Mouse (Mus musculus) gastrocnemius, postnatal 36 days (tissue): ENCODE data around the gene Lnx1. TPM values are rescaled to one million over a fixed set of nuclear protein-coding genes. Genes with fewer than 3 reads are reported as not detected.
A peak's percentile ranks its signal among the peaks of the same experiment; 100 is the strongest.

Experiments used
- DNase-seq, 2 experiments: peaks; one replicate each; pipeline ENCODE4 v3.0.0; 2022
- intact Hi-C: fragments of 180-260 bp; cut with DNase I; formaldehyde crosslinking; loops from one replicate; pipeline ENCODE4 v1.15.1; 2025
- total RNA-seq, 2 experiments: library from RNA; stranded (reverse); gene quantifications; 2 replicates each; pipeline ENCODE4 v1.2.3; 2021

Lnx1 gene
- total RNA-seq, 2 experiments from 2014 or later: 2.7 TPM

DNA sequence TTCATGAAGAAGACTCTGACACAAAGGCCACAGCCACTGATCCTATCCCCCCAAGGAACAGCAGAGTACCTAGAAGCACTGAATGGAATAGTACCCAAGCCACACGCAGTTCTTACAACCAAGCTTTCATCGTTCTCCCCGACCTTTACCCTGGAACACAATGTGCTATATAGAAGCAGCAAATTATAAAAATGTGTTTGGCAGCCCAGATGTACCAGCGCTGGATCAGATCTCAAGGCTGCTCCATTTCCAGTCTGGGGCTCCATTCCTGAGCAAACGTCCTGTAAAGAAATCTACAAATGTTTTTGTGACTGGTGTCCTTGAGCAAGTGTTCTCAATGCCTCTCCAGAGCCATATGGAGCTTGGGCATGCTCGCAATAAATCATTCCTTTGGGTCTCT lies 44.8 kb downstream of the Lnx1 start:
- DNase-seq: no peak
- intact Hi-C loops: no loop called here

DNA sequence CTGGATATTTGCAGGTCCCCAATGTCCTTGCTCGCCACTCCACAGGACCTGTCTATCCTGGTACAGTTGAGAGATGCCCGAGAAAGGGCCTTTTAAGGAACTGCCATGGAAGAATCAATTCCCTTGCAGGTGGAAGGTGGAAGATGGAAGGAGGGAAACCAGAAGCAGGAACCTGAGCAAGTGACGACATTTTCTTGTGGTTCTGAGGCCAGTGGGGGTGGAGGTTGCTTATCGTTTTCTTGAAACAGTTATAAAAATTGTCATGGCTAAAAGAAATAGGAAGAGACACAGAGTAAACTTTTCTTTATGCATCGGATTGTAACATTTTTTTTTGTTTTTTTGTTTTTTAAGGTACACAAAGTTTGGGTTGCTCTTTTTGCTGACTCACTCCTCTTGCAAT lies 46.3 kb downstream of the Lnx1 start:
- intact Hi-C loops: no loop called here
- no peak for DNase-seq

DNA sequence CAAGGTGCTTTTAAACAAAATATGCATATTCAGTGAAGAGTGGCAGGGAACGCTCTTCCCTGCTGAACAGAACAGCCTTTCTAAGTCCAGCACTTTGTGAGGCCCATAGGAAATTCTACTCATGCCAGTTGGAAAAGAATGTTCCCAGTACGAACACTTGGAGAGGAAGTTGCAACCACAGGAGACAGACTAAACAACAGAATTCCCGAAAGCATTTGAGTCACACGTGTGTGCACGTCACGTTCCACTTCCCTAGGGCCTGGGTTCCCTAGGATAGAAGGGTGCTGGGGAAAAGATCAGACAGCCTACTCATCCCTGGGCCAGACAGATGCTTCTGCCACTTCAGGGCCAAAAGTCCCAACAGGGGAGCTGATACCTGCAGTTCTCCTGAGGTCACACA lies 48.2 kb downstream of the Lnx1 start:
- intact Hi-C loops: no loop called here
- no peak for DNase-seq

DNA sequence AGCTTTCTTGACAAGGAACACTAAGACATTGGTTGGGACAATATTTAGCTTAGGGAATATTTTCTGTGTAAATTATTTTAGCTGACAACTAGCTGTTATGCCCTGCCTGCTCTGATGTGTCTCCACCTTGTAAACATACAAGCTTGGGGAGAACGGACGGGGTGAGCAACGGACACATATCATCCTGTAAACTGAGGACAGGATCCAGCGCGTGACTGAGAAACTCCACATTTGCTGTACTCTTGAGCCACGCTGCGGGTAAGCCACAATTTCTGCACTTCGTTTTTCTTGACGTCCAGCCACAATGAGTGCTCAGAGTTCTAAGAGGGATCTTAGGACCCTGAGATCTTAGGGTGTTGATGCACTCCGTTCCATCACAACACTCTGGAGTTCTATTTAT lies 48.9 kb downstream of the Lnx1 start:
- intact Hi-C loops: no loop called here
- DNase-seq: no peak

DNA sequence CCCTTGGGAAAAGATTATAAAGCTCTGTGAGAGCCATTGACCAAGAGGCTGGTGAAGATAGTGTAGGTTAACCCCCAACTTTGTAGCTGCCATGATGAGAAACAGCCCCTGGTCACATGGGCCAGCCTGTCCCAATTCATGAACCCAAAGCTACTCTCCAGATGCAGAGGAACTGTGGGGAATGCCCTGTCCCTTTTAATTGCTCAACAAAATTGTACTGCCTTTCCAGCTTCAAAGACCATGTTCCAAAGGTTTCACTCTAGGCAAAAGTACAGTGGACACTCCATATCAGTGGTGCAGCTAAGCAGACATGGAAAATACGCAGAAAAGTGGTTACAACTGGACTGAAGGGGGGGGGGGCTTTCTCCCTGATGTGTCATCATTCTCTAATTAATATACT lies 53.6 kb downstream of the Lnx1 start:
- no peak for DNase-seq
- intact Hi-C loops: no loop called here

GRCm38 (mm10) chr5:74648216-74648615 lies 54.5 kb downstream of the Lnx1 start:
- intact Hi-C loops: no loop called here
- no peak for DNase-seq

GRCm38 (mm10) chr5:74647584-74647984 lies 55.1 kb downstream of the Lnx1 start:
- intact Hi-C loops: no loop called here
- no peak for DNase-seq

GRCm38 (mm10) chr5:74642291-74642690 lies 60.4 kb downstream of the Lnx1 start:
- DNase-seq: no peak
- intact Hi-C loops: loop anchor here (5.0 kb wide), 2 partner anchors 305 to 500 kb away; no protein-coding TSS in a partner anchor

DNA sequence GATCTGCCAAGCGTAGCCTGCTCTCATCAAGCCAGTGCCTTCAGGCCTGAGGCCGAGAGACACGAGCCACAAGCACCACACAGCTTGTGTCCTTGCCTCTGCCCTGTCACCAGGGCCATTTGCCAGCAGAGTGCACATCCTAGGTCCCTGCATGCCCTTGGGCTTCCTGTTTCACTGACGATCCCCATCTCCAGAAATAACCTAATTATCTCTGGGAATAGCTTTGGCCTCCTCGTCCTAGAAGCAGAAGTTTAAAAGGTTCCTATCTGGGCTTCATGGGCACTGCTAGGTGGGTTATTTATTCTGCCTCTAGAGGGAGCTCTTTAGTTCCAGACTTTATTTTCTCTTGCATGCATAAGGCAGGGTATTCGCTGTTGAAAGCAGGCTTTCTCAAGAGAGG lies 61.7 kb downstream of the Lnx1 start:
- no peak for DNase-seq
- intact Hi-C loops: loop anchor here (5.0 kb wide), 2 partner anchors 306 to 501 kb away; no protein-coding TSS in a partner anchor

DNA sequence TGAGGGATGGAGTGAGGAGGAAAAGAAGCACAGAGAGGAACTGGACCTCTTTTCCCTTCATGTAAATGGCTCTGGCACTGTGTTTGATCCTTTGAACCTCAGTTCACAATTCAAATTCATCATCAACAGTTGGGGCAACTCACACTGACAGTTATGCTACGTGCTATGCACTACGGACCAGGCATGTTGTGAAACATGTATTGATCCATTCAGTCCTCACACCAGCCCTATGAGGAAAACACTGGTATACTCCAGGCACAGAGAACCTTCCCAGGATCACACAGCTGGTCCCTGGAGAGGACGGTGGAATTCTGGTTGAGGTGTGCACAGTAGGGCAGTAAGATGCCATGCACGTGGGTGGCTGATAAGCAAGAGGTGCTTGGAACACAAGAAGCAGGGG lies 62.2 kb downstream of the Lnx1 start:
- intact Hi-C loops: loop anchor here (5.0 kb wide), 2 partner anchors 307 to 502 kb away; no protein-coding TSS in a partner anchor
- no peak for DNase-seq

- intact Hi-C loops: no loop called here
- DNase-seq: no peak
Measured at GRCm38 (mm10) chr5:74639516-74639915, 63.2 kb downstream of the Lnx1 start.

GRCm38 (mm10) chr5:74634391-74634790 lies 68.3 kb downstream of the Lnx1 start:
- DNase-seq: no peak
- intact Hi-C loops: no loop called here

- intact Hi-C loops: no loop called here
- DNase-seq: no peak
Measured at GRCm38 (mm10) chr5:74633453-74633852, 69.3 kb downstream of the Lnx1 start.

DNA sequence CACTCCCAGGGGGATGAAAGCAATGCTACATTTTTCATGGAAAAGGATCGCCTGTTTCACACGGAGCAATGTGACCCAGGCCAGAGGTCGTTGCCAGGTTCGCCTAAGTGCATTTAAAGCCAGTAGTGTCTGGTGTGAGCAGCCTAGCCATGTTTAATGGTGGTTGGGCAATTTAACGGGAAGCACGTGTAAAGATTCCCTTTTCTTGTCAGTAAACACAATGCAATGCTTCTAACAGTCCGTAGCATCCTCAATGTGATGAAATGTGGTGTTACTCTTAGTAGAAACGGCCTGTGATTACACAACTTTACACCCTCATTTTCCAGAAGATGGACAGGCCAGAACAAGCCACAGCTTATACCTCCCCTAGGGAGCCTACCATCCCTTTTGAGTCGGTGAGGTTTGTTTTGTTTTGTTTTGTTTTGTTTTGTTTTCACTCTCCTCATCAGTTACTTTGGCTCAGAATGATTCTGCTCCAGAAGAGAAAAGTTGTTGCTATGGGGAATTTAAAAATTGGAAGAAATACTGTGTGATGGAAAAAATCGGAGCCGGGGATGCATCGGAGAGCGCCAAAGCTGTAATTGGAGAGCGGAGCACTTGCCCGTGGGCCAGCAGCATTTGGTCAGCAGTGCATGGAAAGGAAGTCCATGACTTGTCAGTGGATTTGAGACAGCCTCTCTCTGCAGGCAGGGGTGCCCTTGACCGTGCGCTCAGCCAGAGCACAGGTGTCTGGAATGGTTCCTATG lies 70.2 kb downstream of the Lnx1 start:
- intact Hi-C loops: no loop called here
- peak; percentile 34 to 45 for DNase-seq

DNA sequence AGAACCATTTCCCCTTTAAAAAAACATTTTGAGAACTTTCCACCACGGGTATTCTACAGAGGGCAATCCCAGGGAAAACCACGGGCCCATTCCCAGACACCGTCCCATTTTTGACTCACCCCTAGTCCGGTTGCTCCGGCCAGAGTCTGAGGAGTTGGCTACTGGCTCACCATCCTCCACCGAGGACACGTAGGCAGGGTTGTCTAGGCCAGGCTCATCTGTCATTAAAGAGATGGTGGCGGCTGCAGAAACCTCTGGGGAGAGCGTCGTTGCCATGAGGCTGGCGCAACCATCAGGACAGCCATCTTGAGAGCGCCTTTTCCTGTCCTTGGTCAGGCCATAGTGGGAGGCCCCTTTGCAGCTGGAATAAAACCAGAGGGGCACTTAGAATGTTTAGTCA lies 74.7 kb downstream of the Lnx1 start:
- intact Hi-C loops: no loop called here
- DNase-seq: no peak

GRCm38 (mm10) chr5:74624385-74624784 lies 78.3 kb downstream of the Lnx1 start:
- intact Hi-C loops: no loop called here
- DNase-seq: no peak

- no peak for DNase-seq
- intact Hi-C loops: no loop called here
Measured at GRCm38 (mm10) chr5:74623316-74624000, 79.3 kb downstream of the Lnx1 start.

DNA sequence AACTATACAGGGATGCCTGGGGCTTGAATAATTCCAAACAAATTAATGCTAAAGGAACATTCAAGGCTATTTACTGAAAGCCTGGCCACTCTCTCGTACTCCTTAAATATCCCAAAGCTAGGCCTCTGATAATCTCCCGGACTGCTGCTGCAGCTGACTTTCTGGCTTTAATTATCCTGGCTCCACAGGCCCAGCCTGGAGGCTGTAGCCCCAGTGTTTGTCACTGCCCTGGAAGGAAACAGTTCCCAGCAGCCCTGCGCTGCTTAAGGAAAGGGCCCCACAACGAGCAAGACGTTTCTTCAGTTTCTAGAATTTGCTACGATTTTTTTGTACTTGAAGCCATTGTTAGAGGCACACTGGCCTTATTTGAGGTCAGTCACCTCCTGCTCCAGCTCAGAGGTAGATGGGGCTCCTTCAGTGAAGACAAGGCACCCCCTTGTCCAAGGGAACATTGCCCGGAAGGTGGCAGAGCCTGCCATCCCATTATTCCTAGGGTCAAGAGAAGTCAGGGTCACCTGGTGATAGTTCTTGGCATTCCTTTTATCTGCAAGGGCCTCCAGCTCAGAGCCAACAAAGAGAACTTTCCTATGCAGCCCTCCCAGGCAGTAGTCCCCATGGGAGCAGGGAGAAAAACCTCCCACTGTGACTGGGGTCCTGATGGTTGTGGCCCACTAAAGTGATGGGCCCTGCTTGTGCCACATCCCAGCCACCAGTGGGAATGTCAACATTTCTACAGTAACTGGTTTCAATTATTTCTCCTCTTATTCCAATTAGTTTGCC lies 80.8 kb downstream of the Lnx1 start:
- DNase-seq: no peak
- intact Hi-C loops: no loop called here

DNA sequence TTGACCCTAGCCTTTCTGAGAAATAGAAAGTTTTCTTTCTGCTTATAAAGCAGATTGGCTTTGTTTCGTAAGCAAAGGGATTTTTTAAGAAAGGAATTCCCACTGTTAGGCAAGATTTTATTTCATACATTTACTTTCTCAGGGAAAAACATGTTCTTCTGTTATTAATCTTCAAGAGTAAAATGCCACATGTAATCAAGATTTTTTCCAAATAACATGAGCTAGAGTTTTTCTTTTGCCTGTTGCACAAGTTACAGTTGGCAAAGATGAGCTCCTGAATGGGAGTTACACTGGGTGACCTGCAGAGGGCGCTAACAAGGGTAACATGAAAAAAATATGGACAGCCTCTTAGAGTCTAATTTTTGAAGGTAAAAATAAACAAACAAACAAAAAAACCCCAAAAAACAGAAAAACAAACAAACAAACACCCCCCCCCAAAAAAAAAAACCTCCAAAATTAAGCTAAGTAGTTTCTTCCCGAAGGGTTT lies 84.1 kb downstream of the Lnx1 start:
- intact Hi-C loops: no loop called here
- no peak for DNase-seq

GRCm38 (mm10) chr5:74617816-74618572 lies 84.7 kb downstream of the Lnx1 start:
- intact Hi-C loops: no loop called here
- no peak for DNase-seq
